Mouse (Mus musculus) neural tube, embryonic 14.5 days (tissue): ENCODE data around the gene Aak1. TPM values are rescaled to one million over a fixed set of nuclear protein-coding genes. Genes with fewer than 3 reads are reported as not detected.

ENCODE experiments used
- ATAC-seq: fragments of 200-750 bp; cut with Nextera tagmentation; 2 replicates; pipeline ENCODE4 v1.8.0; 2017; ENCODE audit warnings: low read depth, mild to moderate bottlenecking, moderate TSS enrichment, moderate library complexity
- H3K27ac ChIP-seq: fragments of 300-500 bp; sonication (generic); 2 replicates; pipeline ENCODE4 v1.5.1; 2014; ENCODE audit warnings: low read depth, mild to moderate bottlenecking, control low read depth, low read length, moderate library complexity, mixed read lengths
- H3K27me3 ChIP-seq: fragments of 300-500 bp; sonication (generic); 2 replicates; pipeline ENCODE4 v1.6.1; 2014; ENCODE audit warnings: low read length; ENCODE audit not compliant: control insufficient read depth, insufficient read depth
- H3K36me3 ChIP-seq: fragments of 300-500 bp; sonication (generic); 2 replicates; pipeline ENCODE4 v1.6.1; 2014; ENCODE audit warnings: low read length, mixed read lengths; ENCODE audit not compliant: control insufficient read depth, insufficient read depth
- H3K4me1 ChIP-seq: fragments of 300-500 bp; sonication (generic); 2 replicates; pipeline ENCODE4 v1.6.1; 2014; ENCODE audit warnings: low read length; ENCODE audit not compliant: control insufficient read depth, insufficient read depth
- H3K4me2 ChIP-seq: fragments of 300-500 bp; sonication (generic); 2 replicates; pipeline ENCODE4 v1.6.1; 2014; ENCODE audit warnings: mild to moderate bottlenecking, low read depth, low read length, control low read depth
- H3K4me3 ChIP-seq: fragments of 300-500 bp; sonication (generic); 2 replicates; pipeline ENCODE4 v1.5.1; 2014; ENCODE audit warnings: low read depth, low read length, control low read depth, mixed read lengths
- H3K9ac ChIP-seq: fragments of 300-500 bp; sonication (generic); replicated peaks from 2 replicates; pipeline ENCODE4 v1.6.1; 2014; ENCODE audit warnings: low read depth, mild to moderate bottlenecking, control low read depth, low read length, mixed read lengths
- H3K9me3 ChIP-seq: fragments of 300-500 bp; sonication (generic); 2 replicates; pipeline ENCODE4 v1.6.1; 2016; ENCODE audit warnings: low read length; ENCODE audit not compliant: control insufficient read depth
- WGBS: fragments of 180-500 bp; shearing (Covaris S2); extraction: QIAGEN DNeasy Blood & Tissue Kit; methylation state at CpG from one replicate; pipeline ENCODE4 v1.1.7; 2014; 5-methylcytosine and 5-hydroxymethylcytosine counted together
- polyA plus RNA-seq: library from polyadenylated mRNA; unstranded; fragments of >200 nt; fragmentation: Nextera tagmentation; extraction: Ambion mirVana; gene quantifications from 2 replicates; pipeline ENCODE4 v1.2.1, GENCODE M21; 2014

Gene Aak1
- polyA plus RNA-seq, 1 experiment from 2014 or later: 53.6 TPM

GRCm38 (mm10) chr6:86897520-86897919, 48.2 kb downstream of the Aak1 start:
- Histone ChIP-seq H3K27me3 (no peaks in the 10 kb centered on the region), H3K9me3 (no peaks in the 10 kb centered on the region), H3K9ac (no peak overlapping the region), H3K4me3 (no peak overlapping the region), H3K4me2 (no peak overlapping the region), H3K27ac (no peak overlapping the region), H3K36me3 (no peaks in the 10 kb centered on the region), H3K4me1 (no peaks in the 10 kb centered on the region)
- ATAC-seq: no peak
- WGBS: 93% methylated on average over 6 of the region's 6 CpGs

GRCm38 (mm10) chr6:86899053-86899452, 49.7 kb downstream of the Aak1 start:
- Histone ChIP-seq H3K27me3 (no peaks in the 10 kb centered on the region), H3K27ac (no peak overlapping the region), H3K36me3 (no peaks in the 10 kb centered on the region), H3K4me2 (no peak overlapping the region), H3K4me3 (no peak overlapping the region), H3K9me3 (no peaks in the 10 kb centered on the region), H3K4me1 (no peaks in the 10 kb centered on the region), H3K9ac (no peak overlapping the region)
- no peak for ATAC-seq
- WGBS: 72% methylated on average over 3 of the region's 3 CpGs

- no peak for ATAC-seq
- 91% methylated on average over 3 of the region's 3 CpGs for WGBS
- H3K4me1 ChIP-seq: no peaks in the 10 kb centered on the region
These were observed 50.6 kb downstream of the Aak1 start for GRCm38 (mm10) chr6:86899965-86900364.

GRCm38 (mm10) chr6:86900546-86900945, 51.2 kb downstream of the Aak1 start:
- H3K4me1 ChIP-seq: no peaks in the 10 kb centered on the region
- no peak overlapping the region for H3K4me2 ChIP-seq
- 96% methylated on average over 3 of the region's 3 CpGs for WGBS
- no peak overlapping the region for H3K27ac ChIP-seq
- no peak overlapping the region for H3K9ac ChIP-seq
- H3K9me3 ChIP-seq: no peaks in the 10 kb centered on the region
- no peak overlapping the region for H3K4me3 ChIP-seq
- H3K36me3 ChIP-seq: no peaks in the 10 kb centered on the region
- no peak for ATAC-seq
- no peaks in the 10 kb centered on the region for H3K27me3 ChIP-seq

More at GRCm38 (mm10) chr6:86899965-86900364, 50.6 kb downstream of the Aak1 start:
- Histone ChIP-seq H3K9ac (no peak overlapping the region), H3K4me2 (no peak overlapping the region), H3K36me3 (no peaks in the 10 kb centered on the region), H3K4me3 (no peak overlapping the region), H3K27ac (no peak overlapping the region), H3K27me3 (no peaks in the 10 kb centered on the region), H3K9me3 (no peaks in the 10 kb centered on the region)

- WGBS: 82% methylated on average over 2 of the region's 2 CpGs
- no peak for ATAC-seq
- no peaks in the 10 kb centered on the region for H3K36me3 ChIP-seq
These were observed 56.2 kb downstream of the Aak1 start for GRCm38 (mm10) chr6:86905500-86905899.

GRCm38 (mm10) chr6:86907191-86907590, 57.9 kb downstream of the Aak1 start:
- ATAC-seq: no peak
- Histone ChIP-seq H3K4me2 (no peak overlapping the region), H3K4me3 (no peak overlapping the region), H3K36me3 (no peaks in the 10 kb centered on the region), H3K9me3 (no peaks in the 10 kb centered on the region), H3K9ac (no peak overlapping the region), H3K27ac (no peak overlapping the region), H3K4me1 (no peaks in the 10 kb centered on the region), H3K27me3 (no peaks in the 10 kb centered on the region)
- WGBS: 97% methylated on average over 2 of the region's 2 CpGs

More at GRCm38 (mm10) chr6:86905500-86905899, 56.2 kb downstream of the Aak1 start:
- Histone ChIP-seq H3K27me3 (no peaks in the 10 kb centered on the region), H3K9me3 (no peaks in the 10 kb centered on the region), H3K9ac (no peak overlapping the region), H3K4me2 (no peak overlapping the region), H3K4me1 (no peaks in the 10 kb centered on the region), H3K4me3 (no peak overlapping the region), H3K27ac (no peak overlapping the region)

GRCm38 (mm10) chr6:86908561-86909150, 59.3 kb downstream of the Aak1 start:
- 74% methylated on average over 5 of the region's 5 CpGs for WGBS
- no peak overlapping the region for H3K27ac ChIP-seq

GRCm38 (mm10) chr6:86909881-86910280, 60.6 kb downstream of the Aak1 start:
- no peak for ATAC-seq
- Histone ChIP-seq H3K27me3 (no peaks in the 10 kb centered on the region), H3K9me3 (no peaks in the 10 kb centered on the region), H3K36me3 (no peaks in the 10 kb centered on the region), H3K4me2 (no peak overlapping the region), H3K4me1 (no peaks in the 10 kb centered on the region), H3K4me3 (no peak overlapping the region), H3K9ac (no peak overlapping the region), H3K27ac (no peak overlapping the region)
- WGBS: 88% methylated on average over 7 of the region's 7 CpGs

More at GRCm38 (mm10) chr6:86908561-86909150, 59.3 kb downstream of the Aak1 start:
- no peaks in the 10 kb centered on the region for H3K9me3 ChIP-seq
- no peak overlapping the region for H3K4me2 ChIP-seq
- H3K36me3 ChIP-seq: no peaks in the 10 kb centered on the region
- H3K27me3 ChIP-seq: no peaks in the 10 kb centered on the region
- H3K4me1 ChIP-seq: no peaks in the 10 kb centered on the region
- no peak overlapping the region for H3K4me3 ChIP-seq
- H3K9ac ChIP-seq: no peak overlapping the region
- ATAC-seq: no peak

- Histone ChIP-seq H3K9ac (no peak overlapping the region), H3K4me2 (no peak overlapping the region), H3K4me3 (no peak overlapping the region), H3K9me3 (no peaks in the 10 kb centered on the region), H3K27ac (no peak overlapping the region), H3K36me3 (no peaks in the 10 kb centered on the region), H3K27me3 (no peaks in the 10 kb centered on the region), H3K4me1 (no peaks in the 10 kb centered on the region)
- no peak for ATAC-seq
- WGBS: 86% methylated on average over 5 of the region's 5 CpGs
These were observed 67.0 kb downstream of the Aak1 start for GRCm38 (mm10) chr6:86916157-86916820.
